Mouse (Mus musculus): Measurements from ENCODE around the gene Acnat1. TPM values are rescaled to one million over a fixed set of nuclear protein-coding genes. Genes with fewer than 3 reads are reported as not detected.
"Not testable (repeated sequence)": the region's sequence is repeated elsewhere in the genome, so short reads cannot be mapped to it uniquely, and the experiment has no call there.

Gene Acnat1
- total RNA-seq, 2 experiments from 2014 or later = not detected

DNA sequence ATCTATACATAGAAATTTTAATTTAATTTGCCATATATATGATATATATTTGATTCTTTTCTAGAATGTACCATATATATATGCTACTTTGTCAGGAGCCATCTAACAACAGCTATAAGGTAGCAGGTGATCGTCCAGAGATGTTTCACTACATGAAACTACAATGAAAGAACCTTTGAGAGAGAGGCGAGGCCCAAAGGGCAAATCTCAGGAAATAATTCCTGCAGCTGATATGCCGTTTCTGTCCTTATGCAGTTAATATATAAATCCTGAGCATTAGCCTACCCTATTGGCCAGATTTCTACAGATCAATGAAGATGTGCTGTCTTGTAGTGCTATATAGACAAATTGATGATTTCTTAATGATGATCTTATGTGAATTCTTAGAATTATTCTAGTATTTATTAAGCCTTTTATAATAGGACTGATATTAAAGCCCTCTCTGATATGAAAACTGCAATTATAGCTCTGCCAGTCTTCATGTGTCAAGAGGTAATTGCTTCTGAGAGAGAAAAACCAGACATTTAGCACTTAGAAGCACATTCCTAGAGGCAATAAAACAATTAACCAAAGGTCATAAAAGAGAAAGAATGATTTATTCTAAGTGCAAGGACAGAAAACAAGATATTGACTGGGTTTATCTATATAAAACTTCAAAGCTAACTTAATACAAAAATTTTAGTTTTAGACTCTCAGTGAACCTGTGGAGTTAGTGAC, 4.1 kb downstream of the Acnat1 start:
- no peak for ATAC-seq (replicated peaks; ENCODE audit: low FRiP score, poor library complexity, severe bottlenecking)

DNA sequence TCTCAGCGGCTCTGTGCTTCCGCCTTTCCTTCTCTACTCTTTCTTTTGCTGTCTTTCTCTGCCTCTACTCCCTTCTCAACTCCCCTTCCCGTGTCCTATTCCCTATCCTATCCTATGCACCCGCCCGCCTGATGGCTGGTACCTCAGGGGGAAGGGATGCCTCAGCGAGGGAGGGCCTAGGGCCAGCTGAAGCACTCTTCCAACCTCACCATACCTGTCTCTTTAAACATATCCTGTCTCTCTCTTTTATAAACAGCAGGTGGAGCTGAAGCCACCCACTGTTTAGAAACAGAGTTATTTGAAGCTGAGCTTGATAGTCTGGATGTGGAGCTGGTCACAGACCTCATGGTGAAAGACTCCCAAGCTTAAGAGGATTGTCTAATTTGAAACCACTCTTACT, 6.4 kb downstream of the Acnat1 start:
- peak; percentile 63 for ATAC-seq (replicated peaks; ENCODE audit: low FRiP score, poor library complexity, severe bottlenecking)

DNA sequence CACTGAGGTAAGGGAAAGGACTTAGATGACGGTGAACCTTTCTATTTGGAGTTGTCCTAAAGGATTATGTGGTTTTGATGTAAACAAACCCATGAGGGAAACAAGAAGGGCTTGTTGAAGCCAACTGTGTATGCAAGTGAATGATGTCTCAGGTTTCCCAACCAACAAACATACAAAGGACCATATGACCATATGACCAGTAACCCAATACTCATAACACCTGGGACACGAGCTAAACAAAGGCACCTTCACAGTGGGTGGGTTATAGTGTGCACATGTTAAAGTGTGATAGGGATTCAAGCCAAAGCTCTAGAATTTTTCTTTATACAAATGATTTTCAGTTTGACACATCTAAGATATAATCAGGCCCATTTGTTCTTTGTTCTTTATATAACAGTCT, 17.5 kb downstream of the Acnat1 start:
- ATAC-seq (replicated peaks; ENCODE audit: low FRiP score, poor library complexity, severe bottlenecking) = no peak

DNA sequence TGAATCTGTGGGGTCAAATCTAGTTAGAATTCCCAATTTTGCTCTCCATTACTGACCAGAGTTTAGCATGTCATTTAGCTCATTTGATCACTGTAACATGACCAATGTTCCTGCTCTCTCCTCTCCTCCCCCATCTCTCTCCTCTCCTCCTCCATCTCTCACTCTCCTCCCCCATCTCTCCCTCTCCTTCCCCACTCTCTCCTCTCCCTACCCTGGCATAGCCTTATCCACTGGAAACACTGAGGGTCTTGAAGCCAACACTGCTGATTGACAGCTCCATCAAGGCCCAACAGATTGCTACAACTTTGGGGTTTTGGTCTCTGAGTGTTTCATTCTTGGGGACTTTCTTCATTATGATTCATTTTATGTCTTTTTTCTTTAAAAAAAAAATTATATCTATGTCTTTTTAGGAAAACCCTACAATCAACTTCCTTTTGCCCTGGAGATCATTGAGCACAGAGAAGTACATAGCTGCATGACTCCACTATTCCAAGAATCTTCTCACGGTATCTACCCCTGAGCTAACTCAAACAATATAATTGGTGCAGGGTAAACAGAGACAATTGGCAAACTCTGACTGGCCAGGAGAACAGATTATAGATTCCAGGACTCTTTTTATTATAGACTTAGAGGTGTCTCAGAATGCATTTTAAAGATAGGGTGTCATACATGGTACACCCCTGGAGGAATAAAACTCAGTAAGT, 21.7 kb downstream of the Acnat1 start:
- ATAC-seq (replicated peaks; ENCODE audit: low FRiP score, poor library complexity, severe bottlenecking) = 0 out of 2 replicates have a peak, but pooled peaks have one; percentile 44

DNA sequence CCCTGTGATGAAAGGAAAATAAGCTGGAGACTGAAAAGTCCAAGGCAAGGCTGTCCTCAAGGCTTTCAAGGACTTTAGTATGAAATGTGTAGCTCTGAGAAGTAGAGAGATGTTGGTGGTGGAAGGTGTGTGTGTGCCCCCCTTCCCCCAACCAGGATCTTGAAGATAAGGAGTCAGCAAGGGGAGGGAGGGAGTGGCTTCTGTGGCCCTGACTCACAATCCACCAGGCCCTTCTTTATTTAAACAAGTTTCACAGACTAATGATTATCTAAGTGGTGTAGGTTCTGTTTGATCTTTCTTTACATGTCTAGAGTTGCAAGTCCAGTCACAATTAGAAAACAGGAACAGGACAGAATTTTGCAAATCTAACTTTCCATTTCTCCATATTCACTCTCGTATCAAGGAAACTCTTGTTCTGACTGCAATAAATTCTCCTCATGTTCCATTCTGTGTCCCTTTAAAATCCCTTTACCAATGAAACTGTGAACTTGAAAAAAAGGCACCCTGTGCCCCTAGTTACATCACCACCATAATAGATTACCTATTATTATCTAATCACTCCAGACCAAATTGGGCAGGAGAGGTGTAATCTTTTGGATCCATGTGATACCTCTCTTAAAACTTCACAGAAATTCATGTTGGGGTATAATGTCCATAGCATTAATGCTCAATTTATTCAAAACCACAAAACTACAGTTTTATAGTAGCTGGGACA, 22.4 kb downstream of the Acnat1 start:
- ATAC-seq (replicated peaks; ENCODE audit: low FRiP score, poor library complexity, severe bottlenecking) = peak; percentile 47; the same call in 1 of the 2 replicates

DNA sequence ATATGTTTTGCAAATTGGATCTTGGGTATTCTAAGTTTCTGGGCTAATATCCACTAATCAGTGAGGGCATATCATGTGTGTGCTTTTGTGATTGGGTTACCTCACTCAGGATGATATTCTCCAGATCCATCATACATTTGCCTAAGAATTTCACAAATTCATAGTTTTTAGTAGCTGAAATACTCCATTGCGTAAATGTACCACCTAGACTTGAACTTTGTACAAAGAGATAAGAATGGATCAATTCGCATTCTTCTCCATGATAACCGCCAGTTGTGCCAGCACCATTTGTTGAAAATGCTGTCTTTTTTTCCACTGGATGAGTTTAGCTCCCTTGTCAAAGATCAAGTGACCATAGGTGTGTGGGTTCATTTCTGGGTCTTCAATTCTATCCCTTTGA, 36.7 kb downstream of the Acnat1 start:
- ATAC-seq (replicated peaks; ENCODE audit: low FRiP score, poor library complexity, severe bottlenecking) = not testable (repeated sequence)

DNA sequence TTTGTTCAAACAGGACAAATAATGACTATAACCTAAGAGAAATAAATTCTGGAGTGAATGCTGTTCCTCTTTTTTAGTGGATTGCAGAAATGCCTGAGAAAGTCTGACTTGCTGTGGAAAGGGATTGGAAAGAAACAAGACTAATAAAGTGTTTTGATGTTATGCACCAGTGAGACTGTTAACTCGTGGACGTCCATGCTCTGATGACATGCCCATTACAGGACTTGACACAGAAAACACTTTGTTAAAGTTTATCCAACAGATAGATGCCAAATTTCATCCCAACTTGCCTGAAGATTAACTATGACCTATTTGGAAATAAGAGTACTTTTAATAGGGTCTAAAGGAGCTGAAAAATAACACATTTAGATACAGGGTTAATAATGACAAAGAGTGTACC, 63.6 kb downstream of the Acnat1 start:
- ATAC-seq (replicated peaks; ENCODE audit: low FRiP score, poor library complexity, severe bottlenecking) = not testable (repeated sequence)

DNA sequence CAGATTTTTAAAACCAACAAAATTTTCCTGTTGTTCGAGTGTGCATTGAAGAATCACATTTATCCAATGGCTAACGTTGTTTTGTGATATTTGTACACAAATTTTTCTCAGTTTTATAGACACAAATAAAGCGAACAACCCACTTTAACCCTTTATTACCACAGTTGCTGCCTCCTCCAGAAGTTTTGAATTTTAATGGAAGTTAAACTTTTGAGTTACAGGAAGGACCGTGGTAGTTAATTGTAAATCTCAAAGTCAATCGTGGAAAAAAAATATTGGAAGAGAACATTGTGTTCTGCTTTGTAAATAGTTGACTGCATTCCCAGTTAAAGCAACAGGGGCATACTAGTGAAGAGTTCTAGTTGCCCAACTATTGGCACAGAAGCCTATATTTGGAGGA, 65.8 kb downstream of the Acnat1 start, which contains the start of gene Acnat2:
Acnat2 (minus strand) TSS at position 195 of the 400 bp plus-strand sequence.
- not testable (repeated sequence) for ATAC-seq (replicated peaks; ENCODE audit: low FRiP score, poor library complexity, severe bottlenecking)

Other genes with a start within 250 kb of the Acnat1 start
- gene Acnat2, start 65.8 kb downstream of the Acnat1 start, total RNA-seq (2015; ENCODE audit: low replicate concordance) = not detected in 2 replicates
- gene Acnat2, start 65.8 kb downstream of the Acnat1 start, total RNA-seq (2017; ENCODE audit: low replicate concordance) = not detected in 2 replicates
- gene Baat, start 32.6 kb upstream of the Acnat1 start, total RNA-seq (2015; ENCODE audit: low replicate concordance) = 2.9 TPM in 1 of 2 replicates, not detected in the other
- gene Baat, start 32.6 kb upstream of the Acnat1 start, total RNA-seq (2017; ENCODE audit: low replicate concordance) = 0.51 and 1.8 TPM in 2 replicates
- 22.2 and 27.0 TPM in 2 replicates for gene Mrpl50, start 47.2 kb upstream of the Acnat1 start, total RNA-seq (2015; ENCODE audit: low replicate concordance)
- 9.5 and 13.5 TPM in 2 replicates for gene Mrpl50, start 47.2 kb upstream of the Acnat1 start, total RNA-seq (2017; ENCODE audit: low replicate concordance)
- gene Zfp189, start 47.3 kb upstream of the Acnat1 start, total RNA-seq (2015; ENCODE audit: low replicate concordance) = 1.1 TPM in 1 of 2 replicates, not detected in the other
- 0.98 and 3.6 TPM in 2 replicates for gene Zfp189, start 47.3 kb upstream of the Acnat1 start, total RNA-seq (2017; ENCODE audit: low replicate concordance)
- not detected in 2 replicates for gene Aldob, start 75.6 kb upstream of the Acnat1 start, total RNA-seq (2015; ENCODE audit: low replicate concordance)
- not detected in 2 replicates for gene Aldob, start 75.6 kb upstream of the Acnat1 start, total RNA-seq (2017; ENCODE audit: low replicate concordance)
- not detected in 2 replicates for gene Tmem246, start 124.0 kb upstream of the Acnat1 start, total RNA-seq (2015; ENCODE audit: low replicate concordance)
- gene Tmem246, start 124.0 kb upstream of the Acnat1 start, total RNA-seq (2017; ENCODE audit: low replicate concordance) = not detected in 2 replicates
- 40.0 and 42.3 TPM in 2 replicates for gene Rnf20, start 158.1 kb upstream of the Acnat1 start, total RNA-seq (2015; ENCODE audit: low replicate concordance)
- 67.5 and 80.0 TPM in 2 replicates for gene Rnf20, start 158.1 kb upstream of the Acnat1 start, total RNA-seq (2017; ENCODE audit: low replicate concordance)
- not detected in 2 replicates for gene Ppp3r2, start 208.1 kb upstream of the Acnat1 start, total RNA-seq (2015; ENCODE audit: low replicate concordance)
- gene Ppp3r2, start 208.1 kb upstream of the Acnat1 start, total RNA-seq (2017; ENCODE audit: low replicate concordance) = not detected in 2 replicates

All from erythroid progenitor cell, adult 5-6 weeks (primary cell).